Mouse (Mus musculus) stomach, embryonic 14.5 days (tissue): ENCODE results near the gene Rbpms2. TPM values are rescaled to one million over a fixed set of nuclear protein-coding genes. Genes with fewer than 3 reads are reported as not detected.

Experiments
- ATAC-seq: fragments of 200-750 bp; cut with Nextera tagmentation; 2 replicates; pipeline ENCODE4 v1.8.0; 2017; ENCODE audit warnings: low read depth, moderate TSS enrichment; ENCODE audit not compliant: insufficient number of reproducible peaks, insufficient read depth, low FRiP score
- H3K27ac ChIP-seq: fragments of 300-500 bp; sonication (generic); 2 replicates; pipeline ENCODE4 v1.5.1; 2014; ENCODE audit warnings: mild to moderate bottlenecking, low read length, moderate library complexity, mixed read lengths
- H3K27me3 ChIP-seq: fragments of 300-500 bp; sonication (generic); 2 replicates; pipeline ENCODE4 v1.6.1; 2014; ENCODE audit warnings: low read length, control low read depth, mixed read lengths; ENCODE audit not compliant: control insufficient read depth, insufficient read depth
- H3K36me3 ChIP-seq: fragments of 300-500 bp; sonication (generic); 2 replicates; pipeline ENCODE4 v1.6.1; 2014; ENCODE audit warnings: mild to moderate bottlenecking, control low read depth, low read length, moderate library complexity, mixed read lengths; ENCODE audit not compliant: control insufficient read depth, insufficient read depth
- H3K4me1 ChIP-seq: fragments of 300-500 bp; sonication (generic); 2 replicates; pipeline ENCODE4 v1.6.1; 2014; ENCODE audit warnings: low read length, control low read depth, mixed read lengths; ENCODE audit not compliant: control insufficient read depth, insufficient read depth
- H3K4me2 ChIP-seq: fragments of 300-500 bp; sonication (generic); replicated peaks from 2 replicates; pipeline ENCODE4 v1.6.1; 2014; ENCODE audit warnings: low read depth, low read length, control low read depth
- H3K4me3 ChIP-seq: fragments of 300-500 bp; sonication (generic); 2 replicates; pipeline ENCODE4 v1.5.1; 2014; ENCODE audit warnings: low read depth, low read length, control low read depth
- H3K9ac ChIP-seq: fragments of 300-500 bp; sonication (generic); replicated peaks from 2 replicates; pipeline ENCODE4 v1.6.1; 2014; ENCODE audit warnings: low read depth, mild to moderate bottlenecking, control low read depth, low read length, moderate library complexity, mixed read lengths
- H3K9me3 ChIP-seq: fragments of 300-500 bp; sonication (generic); 2 replicates; pipeline ENCODE4 v1.6.1; 2016; ENCODE audit warnings: low read depth, low read length, control low read depth; ENCODE audit not compliant: control insufficient read depth
- WGBS: fragments of 180-500 bp; shearing (Covaris S2); extraction: QIAGEN DNeasy Blood & Tissue Kit; methylation state at CpG from one replicate; pipeline ENCODE4 v1.1.7; 2014; 5-methylcytosine and 5-hydroxymethylcytosine counted together
- polyA plus RNA-seq: library from polyadenylated mRNA; unstranded; fragments of >200 nt; fragmentation: Nextera tagmentation; extraction: Ambion mirVana; gene quantifications from 2 replicates; pipeline ENCODE4 v1.2.1, GENCODE M21; 2014

The Rbpms2 gene
- 28.2 and 32.5 TPM in 2 replicates for polyA plus RNA-seq

- Histone ChIP-seq H3K4me3 (peak within 1 kb of the TSS; percentile 82), H3K27ac (peak within 1 kb of the TSS; percentile 72), H3K9me3 (no peaks in the 10 kb centered on the region), H3K27me3 (0 out of 2 replicates have a peak, but pooled peaks cover 2% of the 10 kb centered on the region), H3K4me2 (peak within 1 kb of the TSS; percentile 95), H3K4me1 (0 out of 2 replicates have a peak, but pooled peaks cover 8% of the 10 kb centered on the region), H3K36me3 (no peaks in the 10 kb centered on the region), H3K9ac (peak within 1 kb of the TSS; percentile 73)
- 2% methylated on average over 37 of the region's 40 CpGs for WGBS
- no peak for ATAC-seq
Measured at GRCm38 (mm10) chr9:65629025-65629766, at the start of gene Rbpms2. Rbpms2 (plus strand) TSS chr9:65629648.

GRCm38 (mm10) chr9:65579781-65580371 is 49.6 kb upstream of the Rbpms2 start, which contains the start of gene Plekho2:
Plekho2 (minus strand) TSS chr9:65580040.
- Histone ChIP-seq H3K9me3 (no peaks in the 10 kb centered on the region), H3K9ac (peak within 1 kb of the TSS; percentile 43), H3K27ac (peak within 1 kb of the TSS; percentile 68), H3K36me3 (no peaks in the 10 kb centered on the region), H3K4me3 (peak within 1 kb of the TSS; percentile 60), H3K4me2 (peak within 1 kb of the TSS; percentile 60), H3K4me1 (peaks cover 32% of the 10 kb centered on the region), H3K27me3 (no peaks in the 10 kb centered on the region)
- peak; percentile 93 for ATAC-seq
- WGBS: under 1% methylated on average over 45 of the region's 45 CpGs

- H3K36me3 ChIP-seq: no peaks in the 10 kb centered on the region
- H3K9me3 ChIP-seq: no peaks in the 10 kb centered on the region
- peak overlapping the region; percentile 60 for H3K4me3 ChIP-seq
- WGBS: 7% methylated on average over 29 of the region's 29 CpGs
- H3K4me1 ChIP-seq: peaks cover 26% of the 10 kb centered on the region
- peak overlapping the region; percentile 14; the same call in 1 of the 2 replicates for H3K9ac ChIP-seq
- H3K27ac ChIP-seq: peak overlapping the region; percentile 68
- peak; percentile 76 for ATAC-seq
- no peaks in the 10 kb centered on the region for H3K27me3 ChIP-seq
- peak overlapping the region; percentile 60 for H3K4me2 ChIP-seq
Measured at GRCm38 (mm10) chr9:65580401-65581256, 48.8 kb upstream of the Rbpms2 start.

GRCm38 (mm10) chr9:65583045-65583444 is 46.4 kb upstream of the Rbpms2 start:
- Histone ChIP-seq H3K4me3 (no peak overlapping the region), H3K4me1 (peaks cover 18% of the 10 kb centered on the region; the same call in 1 of the 2 replicates), H3K36me3 (no peaks in the 10 kb centered on the region), H3K9ac (no peak overlapping the region; the same call in 1 of the 2 replicates), H3K9me3 (no peaks in the 10 kb centered on the region), H3K4me2 (no peak overlapping the region), H3K27ac (no peak overlapping the region), H3K27me3 (no peaks in the 10 kb centered on the region)
- 29% methylated on average over 8 of the region's 8 CpGs for WGBS
- ATAC-seq: no peak

GRCm38 (mm10) chr9:65586406-65587269 is 42.8 kb upstream of the Rbpms2 start, which contains the start of gene Pif1:
Pif1 (plus strand) TSS chr9:65587160.
- Histone ChIP-seq H3K36me3 (peaks cover 2% of the 10 kb centered on the region; the same call in 1 of the 2 replicates), H3K27ac (peak within 1 kb of the TSS; percentile 39; the same call in 1 of the 2 replicates), H3K9ac (peak within 1 kb of the TSS; percentile 45), H3K4me2 (peak within 1 kb of the TSS; percentile 99), H3K4me3 (peak within 1 kb of the TSS; percentile 55), H3K9me3 (no peaks in the 10 kb centered on the region), H3K4me1 (peaks cover 14% of the 10 kb centered on the region), H3K27me3 (no peaks in the 10 kb centered on the region)
- 10% methylated on average over 28 of the region's 28 CpGs for WGBS
- ATAC-seq: peak; percentile 88

- Histone ChIP-seq H3K27ac (no peak overlapping the region), H3K36me3 (peaks cover 3% of the 10 kb centered on the region; the same call in 1 of the 2 replicates), H3K4me1 (peaks cover 14% of the 10 kb centered on the region), H3K9me3 (no peaks in the 10 kb centered on the region), H3K4me2 (peak overlapping the region; percentile 99), H3K4me3 (peak overlapping the region; percentile 55), H3K27me3 (no peaks in the 10 kb centered on the region), H3K9ac (peak overlapping the region; percentile 45)
- WGBS: 0% methylated on average over 6 of the region's 6 CpGs
- no peak for ATAC-seq
Measured at GRCm38 (mm10) chr9:65587270-65587572, 42.2 kb upstream of the Rbpms2 start.

- Histone ChIP-seq H3K9ac (peak overlapping the region; percentile 45), H3K9me3 (no peaks in the 10 kb centered on the region), H3K4me3 (peak overlapping the region; percentile 55), H3K36me3 (peaks cover 6% of the 10 kb centered on the region; the same call in 1 of the 2 replicates), H3K27me3 (no peaks in the 10 kb centered on the region), H3K27ac (no peak overlapping the region), H3K4me1 (peaks cover 14% of the 10 kb centered on the region), H3K4me2 (peak overlapping the region; percentile 99)
- peak; percentile 26; the same call in 1 of the 2 replicates for ATAC-seq
- under 1% methylated on average over 64 of the region's 64 CpGs for WGBS
Measured at GRCm38 (mm10) chr9:65587573-65588358, 41.7 kb upstream of the Rbpms2 start.
